Mouse (Mus musculus): ENCODE measurements around the gene Fzd1.

GRCm38 (mm10) chr5:4756001-4756681 lies 1.7 kb downstream of the Fzd1 start:
- TF ChIP-seq POLR2A (IDR thresholded peaks at IDR 0.05; ENCODE audit: extremely low read depth, insufficient read depth, low read length) (no peak), CTCF (IDR thresholded peaks at IDR 0.05; ENCODE audit: low read depth, low read length) (no peak)
